Mouse (Mus musculus) gastrocnemius, postnatal 10 days (tissue): ENCODE data around the gene Hoga1. TPM values are rescaled to one million over a fixed set of nuclear protein-coding genes. Genes with fewer than 3 reads are reported as not detected.
A peak's percentile ranks its signal among the peaks of the same experiment; 100 is the strongest.

ENCODE experiments used
- DNase-seq: peaks from one replicate; pipeline ENCODE4 v3.0.0; 2021; ENCODE audit warnings: mixed read lengths
- long read RNA-seq, 2 experiments: library from polyadenylated mRNA; stranded (forward); transcript quantifications; one replicate each; pipeline ENCODE4 v2.0.0; 2021
- total RNA-seq, 2 experiments: library from RNA; stranded (reverse); gene quantifications; 2 replicates each; pipeline ENCODE4 v1.2.3; 2021

Gene Hoga1
- 1 to 10 TPM; 4.5 to 4.6 TPM for total RNA-seq
- long read RNA-seq, experiment 1, partial matches to known transcripts = 0 of 3 reads
- long read RNA-seq, experiment 1, other reads (novel, unspliced or antisense) = 2 of 3 reads
- long read RNA-seq, experiment 2, partial matches to known transcripts = 0 of 1 reads
- long read RNA-seq, experiment 2, other reads (novel, unspliced or antisense) = 0 of 1 reads

- DNase-seq = peak; percentile 75
Observed at GRCm38 (mm10) chr19:42045269-42046102, at the start of gene Hoga1. Gene Hoga1, plus strand, starts transcription at chr19:42045610.

GRCm38 (mm10) chr19:41997090-41997489 is 48.3 kb upstream of the Hoga1 start:
- DNase-seq = no peak

GRCm38 (mm10) chr19:41998770-41999548 is 46.5 kb upstream of the Hoga1 start:
- DNase-seq = no peak

GRCm38 (mm10) chr19:41999688-42000283 is 45.6 kb upstream of the Hoga1 start:
- no peak for DNase-seq

- no peak for DNase-seq
Observed at GRCm38 (mm10) chr19:42000446-42000958, 44.9 kb upstream of the Hoga1 start.

- no peak for DNase-seq
Observed at GRCm38 (mm10) chr19:42001253-42001980, 44.0 kb upstream of the Hoga1 start.

- no peak for DNase-seq
Observed at GRCm38 (mm10) chr19:42004258-42004657, 41.2 kb upstream of the Hoga1 start.

- no peak for DNase-seq
Observed at GRCm38 (mm10) chr19:42005616-42006015, 39.8 kb upstream of the Hoga1 start.

- DNase-seq = no peak
Observed at GRCm38 (mm10) chr19:42006568-42006967, 38.8 kb upstream of the Hoga1 start.

- DNase-seq = no peak
Observed at GRCm38 (mm10) chr19:42008586-42008985, 36.8 kb upstream of the Hoga1 start.

- DNase-seq = no peak
Observed at GRCm38 (mm10) chr19:42009067-42009466, 36.3 kb upstream of the Hoga1 start.

- no peak for DNase-seq
Observed at GRCm38 (mm10) chr19:42010436-42010835, 35.0 kb upstream of the Hoga1 start.

GRCm38 (mm10) chr19:42011123-42011522 is 34.3 kb upstream of the Hoga1 start:
- DNase-seq = no peak

GRCm38 (mm10) chr19:42014231-42014825 is 31.1 kb upstream of the Hoga1 start:
- DNase-seq = peak; percentile 35

- DNase-seq = no peak
Observed at GRCm38 (mm10) chr19:42015001-42015400, 30.4 kb upstream of the Hoga1 start.

- DNase-seq = no peak
Observed at GRCm38 (mm10) chr19:42016251-42016650, 29.2 kb upstream of the Hoga1 start.

- no peak for DNase-seq
Observed at GRCm38 (mm10) chr19:42016840-42017239, 28.6 kb upstream of the Hoga1 start.

GRCm38 (mm10) chr19:42017399-42018247 is 27.8 kb upstream of the Hoga1 start:
- DNase-seq = peak; percentile 60

- no peak for DNase-seq
Observed at GRCm38 (mm10) chr19:42019011-42019522, 26.3 kb upstream of the Hoga1 start.
